Mouse (Mus musculus): ENCODE data around the gene Rgsl1. TPM values are rescaled to one million over a fixed set of nuclear protein-coding genes. Genes with fewer than 3 reads are reported as not detected.
A peak's percentile ranks its signal among the peaks of the same experiment; 100 is the strongest.

Gene Rgsl1
- polyA plus RNA-seq, 1 experiment = 6.0 TPM

DNA sequence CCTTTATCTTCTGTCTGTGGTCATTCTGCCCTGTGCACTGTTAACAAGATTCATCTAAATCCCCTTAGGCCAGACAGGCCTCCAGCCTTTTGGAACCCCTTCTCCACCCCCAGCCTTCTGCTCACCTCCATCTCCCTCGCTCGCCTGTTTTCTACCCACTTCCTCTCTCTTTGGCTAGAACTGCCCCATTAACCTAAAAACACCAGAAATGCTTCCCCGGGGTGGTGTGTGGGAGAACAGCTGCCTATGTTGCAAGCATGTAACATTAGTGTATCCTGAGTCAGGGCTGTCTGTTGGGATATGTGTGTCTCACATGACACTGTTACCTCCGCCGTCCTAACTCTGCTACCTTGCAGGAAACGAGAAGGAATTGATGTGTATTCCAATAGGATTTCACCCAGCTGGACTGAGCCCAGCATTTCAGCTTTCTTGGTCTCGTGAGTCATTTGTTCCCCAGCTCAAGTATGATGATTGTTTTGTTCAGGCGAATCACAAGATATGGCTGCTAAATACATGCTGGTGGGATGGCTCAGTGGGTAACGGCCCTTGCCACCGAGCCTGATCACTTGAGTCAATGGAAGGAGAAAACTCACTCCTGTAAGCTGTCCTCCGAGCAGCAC lies 1.7 kb downstream of the Rgsl1 start:
- Histone ChIP-seq H3K4me3 (ENCODE audit: insufficient read depth, low read length) (no peak overlapping the region), H3K27ac (ENCODE audit: insufficient read depth, low read length) (no peak overlapping the region), H3K4me1 (ENCODE audit: control insufficient read depth, insufficient read depth, low read length) (peaks cover 2% of the 10 kb centered on the region; the same call in 1 of the 2 replicates)
- no peak for TF ChIP-seq POLR2A (IDR thresholded peaks at IDR 0.05; ENCODE audit: extremely low read depth, insufficient read depth, low read length)
- no peak for TF ChIP-seq CTCF (IDR thresholded peaks at IDR 0.05; ENCODE audit: extremely low read depth, insufficient read depth, low read length)

DNA sequence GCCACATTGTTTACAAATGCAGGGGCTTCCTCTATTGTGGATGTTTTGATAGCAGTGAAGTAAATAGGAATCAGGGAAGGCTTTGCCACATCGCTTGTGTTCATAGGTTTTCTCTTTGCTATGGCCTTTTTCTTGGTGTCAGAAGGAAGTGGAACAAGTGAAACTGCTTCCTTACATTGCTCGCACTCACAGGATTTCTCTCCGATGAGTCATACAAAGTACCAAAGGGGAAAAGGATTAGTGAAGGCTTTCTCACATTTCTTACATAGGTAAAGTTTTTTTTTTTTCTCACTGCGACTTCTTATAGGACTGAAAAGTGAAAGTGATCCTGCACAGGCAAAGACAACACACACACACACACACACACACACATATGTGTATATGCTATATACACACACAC lies 7.9 kb downstream of the Rgsl1 start:
- no peak for TF ChIP-seq POLR2A (IDR thresholded peaks at IDR 0.05; ENCODE audit: extremely low read depth, insufficient read depth, low read length)
- no peak for TF ChIP-seq CTCF (IDR thresholded peaks at IDR 0.05; ENCODE audit: extremely low read depth, insufficient read depth, low read length)
- Histone ChIP-seq H3K27ac (ENCODE audit: insufficient read depth, low read length) (no peak overlapping the region), H3K4me1 (ENCODE audit: control insufficient read depth, insufficient read depth, low read length) (no peaks in the 10 kb centered on the region), H3K4me3 (ENCODE audit: insufficient read depth, low read length) (no peak overlapping the region)

- H3K27ac ChIP-seq (ENCODE audit: insufficient read depth, low read length) = no peak overlapping the region
- no peak overlapping the region for H3K4me3 ChIP-seq (ENCODE audit: insufficient read depth, low read length)
- H3K4me1 ChIP-seq (ENCODE audit: control insufficient read depth, insufficient read depth, low read length) = no peaks in the 10 kb centered on the region
- TF ChIP-seq CTCF (IDR thresholded peaks at IDR 0.05; ENCODE audit: extremely low read depth, insufficient read depth, low read length) (no peak), POLR2A (IDR thresholded peaks at IDR 0.05; ENCODE audit: extremely low read depth, insufficient read depth, low read length) (no peak)
Measured at GRCm38 (mm10) chr1:153830746-153831145, 13.2 kb downstream of the Rgsl1 start.

DNA sequence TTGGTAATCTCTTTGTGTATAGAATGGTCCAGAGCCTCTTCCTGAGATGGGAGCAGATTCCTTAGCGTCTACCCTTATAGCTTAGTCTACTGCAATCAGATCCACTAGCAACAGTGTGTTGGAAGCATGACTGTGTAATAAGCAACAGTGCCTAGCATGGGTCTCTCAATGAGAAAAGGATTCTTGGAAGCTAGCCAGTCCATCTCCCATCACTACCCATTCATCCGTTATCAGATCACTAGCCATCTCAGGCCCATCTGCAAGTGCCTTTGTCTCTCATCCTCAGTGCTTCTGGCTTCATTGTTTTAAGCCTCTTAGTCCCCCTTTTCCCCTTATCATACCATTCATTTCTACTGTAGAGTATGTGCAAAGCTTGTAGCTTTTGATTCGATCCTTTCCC lies 23.7 kb downstream of the Rgsl1 start:
- no peaks in the 10 kb centered on the region for H3K4me1 ChIP-seq (ENCODE audit: control insufficient read depth, insufficient read depth, low read length)
- TF ChIP-seq POLR2A (IDR thresholded peaks at IDR 0.05; ENCODE audit: extremely low read depth, insufficient read depth, low read length) (no peak), CTCF (IDR thresholded peaks at IDR 0.05; ENCODE audit: extremely low read depth, insufficient read depth, low read length) (no peak)

GRCm38 (mm10) chr1:153814278-153814677 lies 29.7 kb downstream of the Rgsl1 start:
- TF ChIP-seq POLR2A (IDR thresholded peaks at IDR 0.05; ENCODE audit: extremely low read depth, insufficient read depth, low read length) (no peak), CTCF (IDR thresholded peaks at IDR 0.05; ENCODE audit: extremely low read depth, insufficient read depth, low read length) (no peak)

More for the DNA sequence above, 23.7 kb downstream of the Rgsl1 start:
- H3K4me3 ChIP-seq (ENCODE audit: insufficient read depth, low read length) = no peak overlapping the region
- no peak overlapping the region for H3K27ac ChIP-seq (ENCODE audit: insufficient read depth, low read length)

DNA sequence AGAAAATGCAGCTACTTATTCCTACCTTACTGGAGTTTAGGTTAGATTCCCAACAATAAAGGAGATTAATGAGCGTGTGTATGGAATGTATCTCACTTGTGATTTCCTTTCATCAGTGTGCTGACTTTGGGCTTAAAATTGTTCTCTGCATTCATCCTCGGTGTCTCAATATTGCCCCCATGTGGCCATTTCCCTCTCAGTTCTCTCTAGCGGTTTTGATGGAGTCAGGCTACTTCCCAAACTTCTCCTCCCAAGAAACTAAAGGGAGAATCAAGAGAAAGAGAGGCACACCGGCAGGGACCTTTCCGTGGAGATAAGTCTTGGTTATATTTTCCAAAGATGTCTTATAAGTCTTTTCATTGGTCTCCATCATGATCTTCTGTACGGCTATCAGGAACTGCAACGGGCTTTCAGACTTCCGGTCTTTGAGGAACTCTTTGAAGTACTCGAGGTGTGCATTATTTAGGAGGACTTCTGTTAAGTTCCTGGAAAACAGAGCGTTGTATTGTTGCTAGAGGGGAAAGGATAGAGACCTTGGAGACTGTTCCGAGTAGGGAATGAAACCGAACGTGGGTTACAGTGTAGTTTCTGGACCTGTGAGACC lies 36.5 kb downstream of the Rgsl1 start:
- TF ChIP-seq POLR2A (IDR thresholded peaks at IDR 0.05; ENCODE audit: extremely low read depth, insufficient read depth, low read length) (no peak), CTCF (IDR thresholded peaks at IDR 0.05; ENCODE audit: extremely low read depth, insufficient read depth, low read length) (peak; percentile 67)

More at GRCm38 (mm10) chr1:153814278-153814677, 29.7 kb downstream of the Rgsl1 start:
- Histone ChIP-seq H3K27ac (ENCODE audit: insufficient read depth, low read length) (no peak overlapping the region), H3K4me3 (ENCODE audit: insufficient read depth, low read length) (no peak overlapping the region), H3K4me1 (ENCODE audit: control insufficient read depth, insufficient read depth, low read length) (no peaks in the 10 kb centered on the region)

GRCm38 (mm10) chr1:153803530-153803929 lies 40.4 kb downstream of the Rgsl1 start:
- no peak for TF ChIP-seq CTCF (IDR thresholded peaks at IDR 0.05; ENCODE audit: extremely low read depth, insufficient read depth, low read length)
- TF ChIP-seq POLR2A (IDR thresholded peaks at IDR 0.05; ENCODE audit: extremely low read depth, insufficient read depth, low read length) = no peak
- H3K27ac ChIP-seq (ENCODE audit: insufficient read depth, low read length) = no peak overlapping the region
- no peaks in the 10 kb centered on the region for H3K4me1 ChIP-seq (ENCODE audit: control insufficient read depth, insufficient read depth, low read length)
- H3K4me3 ChIP-seq (ENCODE audit: insufficient read depth, low read length) = no peak overlapping the region

More for the DNA sequence above, 36.5 kb downstream of the Rgsl1 start:
- H3K4me3 ChIP-seq (ENCODE audit: insufficient read depth, low read length) = no peak overlapping the region
- H3K4me1 ChIP-seq (ENCODE audit: control insufficient read depth, insufficient read depth, low read length) = no peaks in the 10 kb centered on the region
- no peak overlapping the region for H3K27ac ChIP-seq (ENCODE audit: insufficient read depth, low read length)

GRCm38 (mm10) chr1:153802691-153803090 lies 41.3 kb downstream of the Rgsl1 start:
- TF ChIP-seq POLR2A (IDR thresholded peaks at IDR 0.05; ENCODE audit: extremely low read depth, insufficient read depth, low read length) = no peak
- TF ChIP-seq CTCF (IDR thresholded peaks at IDR 0.05; ENCODE audit: extremely low read depth, insufficient read depth, low read length) = no peak
- no peaks in the 10 kb centered on the region for H3K4me1 ChIP-seq (ENCODE audit: control insufficient read depth, insufficient read depth, low read length)
- H3K27ac ChIP-seq (ENCODE audit: insufficient read depth, low read length) = no peak overlapping the region
- H3K4me3 ChIP-seq (ENCODE audit: insufficient read depth, low read length) = no peak overlapping the region

DNA sequence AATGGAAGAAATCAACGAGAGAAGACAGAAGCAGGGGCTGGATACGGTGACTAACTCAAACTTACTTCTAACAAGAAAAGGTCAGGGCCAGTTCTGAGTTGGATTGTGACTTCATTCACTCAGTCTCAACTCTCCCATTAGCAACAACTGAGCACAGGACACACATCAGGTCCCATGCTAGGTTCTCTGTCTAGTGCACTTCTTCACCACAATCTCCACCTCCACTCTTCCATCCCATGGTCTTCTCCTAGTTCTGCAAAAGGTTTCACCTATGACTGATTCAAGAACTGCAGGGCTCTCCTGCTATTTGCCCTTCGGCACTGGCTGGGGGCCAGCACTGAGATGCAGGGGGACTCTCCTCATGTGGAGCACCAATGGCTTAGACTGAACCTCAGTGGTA lies 49.7 kb downstream of the Rgsl1 start:
- TF ChIP-seq CTCF (IDR thresholded peaks at IDR 0.05; ENCODE audit: extremely low read depth, insufficient read depth, low read length) (no peak), POLR2A (IDR thresholded peaks at IDR 0.05; ENCODE audit: extremely low read depth, insufficient read depth, low read length) (no peak)
- no peaks in the 10 kb centered on the region for H3K4me1 ChIP-seq (ENCODE audit: control insufficient read depth, insufficient read depth, low read length)
- no peak overlapping the region for H3K27ac ChIP-seq (ENCODE audit: insufficient read depth, low read length)
- no peak overlapping the region for H3K4me3 ChIP-seq (ENCODE audit: insufficient read depth, low read length)

- Histone ChIP-seq H3K4me3 (ENCODE audit: insufficient read depth, low read length) (no peak overlapping the region), H3K4me1 (ENCODE audit: control insufficient read depth, insufficient read depth, low read length) (no peaks in the 10 kb centered on the region), H3K27ac (ENCODE audit: insufficient read depth, low read length) (no peak overlapping the region)
- TF ChIP-seq POLR2A (IDR thresholded peaks at IDR 0.05; ENCODE audit: extremely low read depth, insufficient read depth, low read length) (no peak), CTCF (IDR thresholded peaks at IDR 0.05; ENCODE audit: extremely low read depth, insufficient read depth, low read length) (no peak)
Measured at GRCm38 (mm10) chr1:153790708-153791107, 53.2 kb downstream of the Rgsl1 start.

Measured in cortical plate, adult 2 months (tissue).